Mouse (Mus musculus): Measurements from ENCODE around the gene Slc50a1.

GRCm38 (mm10) chr3:89251365-89251895 is 18.9 kb downstream of the Slc50a1 start:
- TF ChIP-seq POLR2A (IDR thresholded peaks at IDR 0.05; ENCODE audit: borderline replicate concordance, extremely low read depth, low read depth, low read length) = peak; percentile 69; the same call in 1 of the 2 replicates
- no peak for TF ChIP-seq CTCF (IDR thresholded peaks at IDR 0.05; ENCODE audit: insufficient read depth, low read length)
